Mouse (Mus musculus): ENCODE measurements around the gene Usp20. TPM values are rescaled to one million over a fixed set of nuclear protein-coding genes. Genes with fewer than 3 reads are reported as not detected.
A peak's percentile ranks its signal among the peaks of the same experiment; 100 is the strongest.

Usp20 gene
- total and polyA plus RNA-seq, 2 experiments from 2014 or later: 30.4 to 43.0 TPM

GRCm38 (mm10) chr2:30962570-30963254 lies 19.4 kb upstream of the Usp20 start:
- Histone ChIP-seq H3K27me3 (ENCODE audit: insufficient read depth, low read length) (no peaks in the 10 kb centered on the region), H3K27ac (no peak overlapping the region), H3K4me3 (ENCODE audit: low read length) (no peak overlapping the region), H3K9ac (replicated peaks; ENCODE audit: low read length) (no peak overlapping the region), H3K36me3 (ENCODE audit: insufficient read depth, low read length) (peaks cover 66% of the 10 kb centered on the region), H3K4me2 (ENCODE audit: low read depth, low read length) (no peak overlapping the region), H3K9me3 (ENCODE audit: low read length) (no peaks in the 10 kb centered on the region), H3K4me1 (ENCODE audit: insufficient read depth, low read length) (peaks cover 12% of the 10 kb centered on the region)
- 91% methylated on average over 11 of the region's 11 CpGs for WGBS
- no peak for TF ChIP-seq CTCF (IDR thresholded peaks at IDR 0.05; ENCODE audit: low read depth)
- no peak for ATAC-seq
- no peak for DNase-seq (ENCODE audit: low spot score)

GRCm38 (mm10) chr2:30965627-30966026 lies 16.5 kb upstream of the Usp20 start:
- Histone ChIP-seq H3K9ac (replicated peaks; ENCODE audit: low read length) (no peak overlapping the region), H3K36me3 (ENCODE audit: insufficient read depth, low read length) (peaks cover 38% of the 10 kb centered on the region), H3K4me2 (ENCODE audit: low read depth, low read length) (no peak overlapping the region), H3K27ac (no peak overlapping the region), H3K27me3 (ENCODE audit: insufficient read depth, low read length) (no peaks in the 10 kb centered on the region), H3K9me3 (ENCODE audit: low read length) (no peaks in the 10 kb centered on the region), H3K4me3 (ENCODE audit: low read length) (no peak overlapping the region), H3K4me1 (ENCODE audit: insufficient read depth, low read length) (peaks cover 12% of the 10 kb centered on the region)
- TF ChIP-seq CTCF (IDR thresholded peaks at IDR 0.05; ENCODE audit: low read depth): no peak
- WGBS: 93% methylated on average over 8 of the region's 8 CpGs
- DNase-seq (ENCODE audit: low spot score): no peak
- ATAC-seq: no peak

DNA sequence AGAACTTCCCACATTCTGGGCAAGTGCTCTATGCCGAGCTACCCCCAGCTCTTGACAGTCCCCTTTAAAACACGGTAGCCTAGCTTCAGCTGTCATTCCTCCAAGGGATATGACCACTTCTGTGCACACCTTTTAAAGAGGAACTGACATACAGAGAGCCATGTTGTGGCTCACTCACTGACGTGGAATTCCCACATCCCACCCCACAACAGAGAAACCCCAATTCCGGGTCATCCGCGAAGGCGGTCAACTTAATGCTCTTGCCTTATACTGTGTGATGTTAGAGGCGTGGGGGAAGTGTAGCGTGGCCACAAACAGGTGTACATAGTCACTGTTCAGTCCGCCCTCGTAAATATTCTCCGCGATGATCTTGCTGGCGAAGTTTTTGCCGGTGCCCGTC lies 15.3 kb upstream of the Usp20 start:
- H3K36me3 ChIP-seq (ENCODE audit: insufficient read depth, low read length): peaks cover 28% of the 10 kb centered on the region
- DNase-seq (ENCODE audit: low spot score) (peak; percentile 42), ATAC-seq (0 out of 2 replicates have a peak, but pooled peaks have one; percentile 7)
- peak overlapping the region; percentile 63 for H3K4me3 ChIP-seq (ENCODE audit: low read length)
- peaks cover 12% of the 10 kb centered on the region for H3K4me1 ChIP-seq (ENCODE audit: insufficient read depth, low read length)
- WGBS: 23% methylated on average over 16 of the region's 16 CpGs
- H3K9ac ChIP-seq (replicated peaks; ENCODE audit: low read length): peak overlapping the region; percentile 78
- no peaks in the 10 kb centered on the region for H3K27me3 ChIP-seq (ENCODE audit: insufficient read depth, low read length)
- TF ChIP-seq CTCF (IDR thresholded peaks at IDR 0.05; ENCODE audit: low read depth): no peak
- peak overlapping the region; percentile 92 for H3K4me2 ChIP-seq (ENCODE audit: low read depth, low read length)
- peak overlapping the region; percentile 79; the same call in 1 of the 2 replicates for H3K27ac ChIP-seq
- H3K9me3 ChIP-seq (ENCODE audit: low read length): no peaks in the 10 kb centered on the region

GRCm38 (mm10) chr2:30967352-30968327 lies 14.4 kb upstream of the Usp20 start, which contains the start of gene Tor1a:
Gene Tor1a, minus strand, starts transcription at chr2:30967933.
- DNase-seq (ENCODE audit: low spot score): peak; percentile 95
- peak within 1 kb of the TSS; percentile 63 for H3K4me3 ChIP-seq (ENCODE audit: low read length)
- peak; percentile 23; the same call in 1 of the 2 replicates for TF ChIP-seq CTCF (IDR thresholded peaks at IDR 0.05; ENCODE audit: low read depth)
- peak within 1 kb of the TSS; percentile 79 for H3K27ac ChIP-seq
- WGBS: 2% methylated on average over 56 of the region's 59 CpGs
- no peaks in the 10 kb centered on the region for H3K27me3 ChIP-seq (ENCODE audit: insufficient read depth, low read length)
- ATAC-seq: peak; percentile 96
- peaks cover 12% of the 10 kb centered on the region for H3K4me1 ChIP-seq (ENCODE audit: insufficient read depth, low read length)
- H3K9ac ChIP-seq (replicated peaks; ENCODE audit: low read length): peak within 1 kb of the TSS; percentile 78
- peaks cover 20% of the 10 kb centered on the region for H3K36me3 ChIP-seq (ENCODE audit: insufficient read depth, low read length)
- H3K4me2 ChIP-seq (ENCODE audit: low read depth, low read length): peak within 1 kb of the TSS; percentile 92
- no peaks in the 10 kb centered on the region for H3K9me3 ChIP-seq (ENCODE audit: low read length)

- H3K4me1 ChIP-seq (ENCODE audit: insufficient read depth, low read length): no peaks in the 10 kb centered on the region
- peak overlapping the region; percentile 84 for H3K4me3 ChIP-seq (ENCODE audit: low read length)
- ATAC-seq (no peak), DNase-seq (ENCODE audit: low spot score) (peak; percentile 25)
- peak overlapping the region; percentile 62 for H3K4me2 ChIP-seq (ENCODE audit: low read depth, low read length)
- H3K27ac ChIP-seq: peak overlapping the region; percentile 65; the same call in 1 of the 2 replicates
- H3K9me3 ChIP-seq (ENCODE audit: low read length): no peaks in the 10 kb centered on the region
- TF ChIP-seq CTCF (IDR thresholded peaks at IDR 0.05; ENCODE audit: low read depth): no peak
- peak overlapping the region; percentile 54; the same call in 1 of the 2 replicates for H3K9ac ChIP-seq (replicated peaks; ENCODE audit: low read length)
- 41% methylated on average over 7 of the region's 7 CpGs for WGBS
- H3K36me3 ChIP-seq (ENCODE audit: insufficient read depth, low read length): peaks cover 14% of the 10 kb centered on the region
- H3K27me3 ChIP-seq (ENCODE audit: insufficient read depth, low read length): no peaks in the 10 kb centered on the region
Measured at GRCm38 (mm10) chr2:30983024-30983423, 945 bp downstream of the Usp20 start.

DNA sequence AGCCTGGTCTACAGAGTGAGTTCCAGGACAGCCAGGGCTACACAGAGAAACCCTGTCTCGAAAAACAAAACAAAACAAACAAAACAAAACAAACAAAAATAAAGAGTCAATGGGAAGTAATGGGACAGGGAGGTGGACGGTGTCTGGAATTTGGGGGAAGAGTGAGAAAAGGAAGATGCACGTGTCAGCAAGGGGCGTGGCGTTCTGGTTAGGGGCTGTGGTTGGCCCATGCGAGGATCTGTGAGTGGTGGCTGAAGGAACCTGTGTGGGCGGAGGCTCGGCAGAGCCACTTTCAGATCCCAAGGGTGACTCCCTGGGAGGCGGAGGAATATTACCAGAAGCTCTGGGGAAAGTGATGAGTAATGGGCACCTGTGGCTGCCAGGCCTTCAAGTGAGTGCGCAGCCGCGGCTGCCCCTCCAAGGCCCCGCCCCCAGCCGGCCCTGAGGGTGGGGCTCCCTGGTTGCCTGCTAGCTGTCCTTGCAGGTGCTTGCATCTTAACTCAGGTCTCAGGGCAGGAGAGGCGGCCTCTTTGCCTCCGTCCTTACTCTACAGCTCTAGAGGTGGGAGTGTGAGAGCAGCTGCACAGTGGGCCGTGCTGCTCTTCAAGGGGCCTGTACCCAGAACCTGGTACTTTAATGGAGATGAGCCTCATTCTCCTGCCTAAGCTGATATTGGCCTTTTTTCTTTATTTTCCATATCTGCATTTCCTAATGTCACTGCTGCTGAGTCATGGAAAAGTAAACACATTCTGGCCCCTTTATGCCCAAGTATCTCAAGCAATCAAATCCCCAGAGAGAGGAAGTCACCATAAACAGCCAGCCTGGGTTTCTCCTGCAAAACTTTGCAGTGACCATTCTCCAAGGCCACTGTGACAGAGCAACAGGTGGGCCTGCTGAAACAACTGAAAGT lies 3.3 kb downstream of the Usp20 start:
- no peak overlapping the region for H3K4me2 ChIP-seq (ENCODE audit: low read depth, low read length)
- no peak overlapping the region for H3K9ac ChIP-seq (replicated peaks; ENCODE audit: low read length)
- DNase-seq (ENCODE audit: low spot score) (no peak), ATAC-seq (no peak)
- WGBS: 34% methylated on average over 17 of the region's 17 CpGs
- TF ChIP-seq CTCF (IDR thresholded peaks at IDR 0.05; ENCODE audit: low read depth): no peak
- H3K27ac ChIP-seq: no peak overlapping the region
- H3K36me3 ChIP-seq (ENCODE audit: insufficient read depth, low read length): no peaks in the 10 kb centered on the region
- no peaks in the 10 kb centered on the region for H3K9me3 ChIP-seq (ENCODE audit: low read length)
- no peak overlapping the region for H3K4me3 ChIP-seq (ENCODE audit: low read length)
- no peaks in the 10 kb centered on the region for H3K27me3 ChIP-seq (ENCODE audit: insufficient read depth, low read length)
- H3K4me1 ChIP-seq (ENCODE audit: insufficient read depth, low read length): no peaks in the 10 kb centered on the region
